Mouse (Mus musculus): ENCODE results near the gene Vegfc. TPM values are rescaled to one million over a fixed set of nuclear protein-coding genes. Genes with fewer than 3 reads are reported as not detected.

Gene Vegfc
- polyA plus RNA-seq (2014; fragmentation: Illumina TruSeq; extraction: RNeasy Lipid Tissue Mini Kit (QIAGEN cat#74804)): 13.4 TPM

DNA sequence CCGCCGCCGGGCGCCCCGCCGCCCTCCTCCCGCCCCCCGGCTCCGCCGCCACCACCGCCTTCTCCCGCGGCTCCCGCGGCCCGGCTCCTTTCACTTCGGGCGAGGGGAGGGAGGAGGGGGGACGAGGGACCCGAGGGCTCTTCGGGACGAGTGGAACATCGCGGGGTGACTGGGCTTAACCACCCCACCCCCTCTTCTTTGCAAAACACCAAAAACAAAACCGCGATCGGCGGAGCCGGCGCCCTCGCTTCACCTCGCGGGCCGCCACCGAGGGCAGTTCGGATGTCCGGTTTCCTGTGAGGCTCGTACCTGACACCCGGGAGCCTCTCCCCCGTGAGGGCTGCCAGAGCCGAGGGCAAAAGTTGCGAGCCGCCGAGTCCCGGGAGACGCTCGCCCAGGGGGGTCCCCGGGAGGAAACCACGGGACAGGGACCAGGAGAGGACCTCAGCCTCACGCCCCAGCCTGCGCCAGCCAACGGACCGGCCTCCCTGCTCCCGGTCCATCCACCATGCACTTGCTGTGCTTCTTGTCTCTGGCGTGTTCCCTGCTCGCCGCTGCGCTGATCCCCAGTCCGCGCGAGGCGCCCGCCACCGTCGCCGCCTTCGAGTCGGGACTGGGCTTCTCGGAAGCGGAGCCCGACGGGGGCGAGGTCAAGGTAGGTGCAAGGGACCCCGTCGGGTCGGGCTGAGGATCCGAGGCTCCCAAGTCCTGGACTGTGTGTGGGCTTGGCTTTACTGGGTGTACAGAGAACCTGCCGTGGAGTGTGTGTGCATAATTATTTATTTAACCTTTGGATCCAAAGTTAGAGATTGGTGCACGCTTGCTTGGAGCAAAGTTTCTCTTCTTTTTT, at the start of gene Vegfc:
Vegfc (plus strand) TSS at position 336 of the 850 bp plus-strand sequence.

